Mouse (Mus musculus): ENCODE measurements at regions not wholly inside any gene's neighbourhood (a gene's known extent, or its start where the extent isn't known, plus 50 kb on each side); places are given as distances from the start of the nearest gene placed in this dataset.

- H3K4me3 ChIP-seq (ENCODE audit: extremely low read depth, insufficient read depth, insufficient read length): no peak overlapping the region
- no peak overlapping the region for H3K27ac ChIP-seq (ENCODE audit: insufficient read depth, low read length)
- TF ChIP-seq CTCF (IDR thresholded peaks at IDR 0.05; ENCODE audit: extremely low read depth, insufficient read depth, insufficient read length, insufficient replicate concordance) (no peak), POLR2A (IDR thresholded peaks at IDR 0.05; ENCODE audit: low read depth, low read length) (no peak)
- H3K36me3 ChIP-seq (ENCODE audit: control insufficient read depth, insufficient read depth, low read length): no peaks in the 10 kb centered on the region
- DNase-seq (ENCODE audit: low read depth in 1 of 2, low spot score in 2 of 2): no peak
- WGBS: 40% methylated on average over 12 of the region's 12 CpGs
- no peaks in the 10 kb centered on the region for H3K27me3 ChIP-seq (ENCODE audit: control insufficient read depth, insufficient read depth, low read length)
- H3K4me1 ChIP-seq (ENCODE audit: control insufficient read depth, insufficient read depth, insufficient read length): no peaks in the 10 kb centered on the region
Measured at GRCm38 (mm10) chr12:51058569-51058968, 289.3 kb upstream of the G2e3 start.

GRCm38 (mm10) chr12:51058104-51058503 lies 289.8 kb upstream of the G2e3 start:
- no peak overlapping the region for H3K4me3 ChIP-seq (ENCODE audit: extremely low read depth, insufficient read depth, insufficient read length)
- H3K4me1 ChIP-seq (ENCODE audit: control insufficient read depth, insufficient read depth, insufficient read length): no peaks in the 10 kb centered on the region
- no peaks in the 10 kb centered on the region for H3K36me3 ChIP-seq (ENCODE audit: control insufficient read depth, insufficient read depth, low read length)
- no peaks in the 10 kb centered on the region for H3K27me3 ChIP-seq (ENCODE audit: control insufficient read depth, insufficient read depth, low read length)
- H3K27ac ChIP-seq (ENCODE audit: insufficient read depth, low read length): no peak overlapping the region
- 53% methylated on average over 10 of the region's 10 CpGs for WGBS
- DNase-seq (ENCODE audit: low read depth in 1 of 2, low spot score in 2 of 2): no peak
- TF ChIP-seq POLR2A (IDR thresholded peaks at IDR 0.05; ENCODE audit: low read depth, low read length) (no peak), CTCF (IDR thresholded peaks at IDR 0.05; ENCODE audit: extremely low read depth, insufficient read depth, insufficient read length, insufficient replicate concordance) (no peak)

DNA sequence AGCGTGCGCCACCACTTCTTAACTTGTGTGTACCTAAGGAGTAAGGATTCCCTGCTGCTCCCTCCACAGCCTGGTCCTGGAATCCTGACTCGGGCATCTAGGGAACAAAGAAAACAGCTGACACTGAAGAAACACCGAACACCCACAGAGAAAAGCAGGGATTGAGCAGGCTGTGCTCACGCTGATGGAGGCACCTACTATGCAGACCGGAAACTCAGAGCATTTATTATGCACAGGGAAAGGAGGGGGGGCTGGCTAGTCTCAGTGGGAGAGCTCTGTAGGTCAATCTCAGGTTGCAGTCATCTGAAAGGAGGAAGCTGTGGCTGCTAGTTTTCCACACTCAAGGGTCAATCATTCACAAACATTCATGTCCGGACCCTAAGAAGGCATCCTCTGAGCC lies 300.7 kb upstream of the G2e3 start:
- no peak for DNase-seq (ENCODE audit: low read depth in 1 of 2, low spot score in 2 of 2)
- WGBS: 65% methylated on average over 7 of the region's 7 CpGs
- H3K36me3 ChIP-seq (ENCODE audit: control insufficient read depth, insufficient read depth, low read length): no peaks in the 10 kb centered on the region
- no peak overlapping the region for H3K4me3 ChIP-seq (ENCODE audit: extremely low read depth, insufficient read depth, insufficient read length)
- no peak overlapping the region for H3K27ac ChIP-seq (ENCODE audit: insufficient read depth, low read length)
- H3K27me3 ChIP-seq (ENCODE audit: control insufficient read depth, insufficient read depth, low read length): no peaks in the 10 kb centered on the region
- no peaks in the 10 kb centered on the region for H3K4me1 ChIP-seq (ENCODE audit: control insufficient read depth, insufficient read depth, insufficient read length)
- TF ChIP-seq CTCF (IDR thresholded peaks at IDR 0.05; ENCODE audit: extremely low read depth, insufficient read depth, insufficient read length, insufficient replicate concordance) (no peak), POLR2A (IDR thresholded peaks at IDR 0.05; ENCODE audit: low read depth, low read length) (no peak)

GRCm38 (mm10) chr12:51045437-51045836 lies 302.4 kb upstream of the G2e3 start:
- no peak for DNase-seq (ENCODE audit: low read depth in 1 of 2, low spot score in 2 of 2)
- WGBS: 41% methylated on average over 9 of the region's 9 CpGs
- H3K4me1 ChIP-seq (ENCODE audit: control insufficient read depth, insufficient read depth, insufficient read length): no peaks in the 10 kb centered on the region
- no peak overlapping the region for H3K4me3 ChIP-seq (ENCODE audit: extremely low read depth, insufficient read depth, insufficient read length)
- H3K27ac ChIP-seq (ENCODE audit: insufficient read depth, low read length): no peak overlapping the region
- H3K36me3 ChIP-seq (ENCODE audit: control insufficient read depth, insufficient read depth, low read length): no peaks in the 10 kb centered on the region
- no peaks in the 10 kb centered on the region for H3K27me3 ChIP-seq (ENCODE audit: control insufficient read depth, insufficient read depth, low read length)
- TF ChIP-seq POLR2A (IDR thresholded peaks at IDR 0.05; ENCODE audit: low read depth, low read length) (no peak), CTCF (IDR thresholded peaks at IDR 0.05; ENCODE audit: extremely low read depth, insufficient read depth, insufficient read length, insufficient replicate concordance) (no peak)

GRCm38 (mm10) chr12:51045020-51045419 lies 302.8 kb upstream of the G2e3 start:
- WGBS: 34% methylated on average over 1 of the region's 1 CpGs
- no peaks in the 10 kb centered on the region for H3K36me3 ChIP-seq (ENCODE audit: control insufficient read depth, insufficient read depth, low read length)
- TF ChIP-seq POLR2A (IDR thresholded peaks at IDR 0.05; ENCODE audit: low read depth, low read length) (no peak), CTCF (IDR thresholded peaks at IDR 0.05; ENCODE audit: extremely low read depth, insufficient read depth, insufficient read length, insufficient replicate concordance) (no peak)
- no peak overlapping the region for H3K27ac ChIP-seq (ENCODE audit: insufficient read depth, low read length)
- no peak overlapping the region for H3K4me3 ChIP-seq (ENCODE audit: extremely low read depth, insufficient read depth, insufficient read length)
- H3K4me1 ChIP-seq (ENCODE audit: control insufficient read depth, insufficient read depth, insufficient read length): no peaks in the 10 kb centered on the region
- no peak for DNase-seq (ENCODE audit: low read depth in 1 of 2, low spot score in 2 of 2)
- no peaks in the 10 kb centered on the region for H3K27me3 ChIP-seq (ENCODE audit: control insufficient read depth, insufficient read depth, low read length)

DNA sequence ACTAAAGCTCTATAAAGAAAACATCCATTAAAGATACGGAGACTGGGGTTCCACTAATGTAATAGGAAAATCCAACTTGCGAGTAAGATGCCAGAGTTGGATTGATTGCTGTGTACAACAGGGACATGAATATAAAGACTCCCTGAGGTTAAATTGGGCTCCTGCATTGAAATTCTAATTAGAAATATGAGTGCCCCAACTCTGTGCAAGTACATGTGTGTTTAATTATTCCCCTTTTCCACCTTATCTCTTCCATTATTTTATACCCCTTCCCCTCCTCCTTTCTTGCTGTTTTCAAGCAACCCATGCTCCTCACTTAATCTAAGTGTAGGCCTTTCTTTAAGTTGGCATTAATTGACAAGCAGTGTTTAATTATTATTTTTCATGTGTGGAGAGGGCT lies 315.7 kb upstream of the G2e3 start:
- DNase-seq (ENCODE audit: low read depth in 1 of 2, low spot score in 2 of 2): no peak
- H3K4me3 ChIP-seq (ENCODE audit: extremely low read depth, insufficient read depth, insufficient read length): no peak overlapping the region
- H3K27me3 ChIP-seq (ENCODE audit: control insufficient read depth, insufficient read depth, low read length): no peaks in the 10 kb centered on the region
- TF ChIP-seq POLR2A (IDR thresholded peaks at IDR 0.05; ENCODE audit: low read depth, low read length): no peak
- TF ChIP-seq CTCF (IDR thresholded peaks at IDR 0.05; ENCODE audit: extremely low read depth, insufficient read depth, insufficient read length, insufficient replicate concordance): no peak
- H3K27ac ChIP-seq (ENCODE audit: insufficient read depth, low read length): no peak overlapping the region
- 80% methylated on average over 2 of the region's 2 CpGs for WGBS
- H3K36me3 ChIP-seq (ENCODE audit: control insufficient read depth, insufficient read depth, low read length): no peaks in the 10 kb centered on the region
- H3K4me1 ChIP-seq (ENCODE audit: control insufficient read depth, insufficient read depth, insufficient read length): no peaks in the 10 kb centered on the region

- Histone ChIP-seq H3K27ac (ENCODE audit: insufficient read depth, low read length) (no peak overlapping the region), H3K36me3 (ENCODE audit: control insufficient read depth, insufficient read depth, low read length) (no peaks in the 10 kb centered on the region), H3K4me3 (ENCODE audit: extremely low read depth, insufficient read depth, insufficient read length) (no peak overlapping the region), H3K4me1 (ENCODE audit: control insufficient read depth, insufficient read depth, insufficient read length) (no peaks in the 10 kb centered on the region), H3K27me3 (ENCODE audit: control insufficient read depth, insufficient read depth, low read length) (no peaks in the 10 kb centered on the region)
- WGBS: 50% methylated on average over 10 of the region's 10 CpGs
- no peak for DNase-seq (ENCODE audit: low read depth in 1 of 2, low spot score in 2 of 2)
- TF ChIP-seq POLR2A (IDR thresholded peaks at IDR 0.05; ENCODE audit: low read depth, low read length) (no peak), CTCF (IDR thresholded peaks at IDR 0.05; ENCODE audit: extremely low read depth, insufficient read depth, insufficient read length, insufficient replicate concordance) (no peak)
Measured at GRCm38 (mm10) chr12:51028601-51029174, 319.2 kb upstream of the G2e3 start.

All from spleen, adult 2 months (tissue).